Mouse (Mus musculus): ENCODE measurements at regions not wholly inside any gene's neighbourhood (a gene's known extent, or its start where the extent isn't known, plus 50 kb on each side); places are given as distances from the start of the nearest gene placed in this dataset.

DNA sequence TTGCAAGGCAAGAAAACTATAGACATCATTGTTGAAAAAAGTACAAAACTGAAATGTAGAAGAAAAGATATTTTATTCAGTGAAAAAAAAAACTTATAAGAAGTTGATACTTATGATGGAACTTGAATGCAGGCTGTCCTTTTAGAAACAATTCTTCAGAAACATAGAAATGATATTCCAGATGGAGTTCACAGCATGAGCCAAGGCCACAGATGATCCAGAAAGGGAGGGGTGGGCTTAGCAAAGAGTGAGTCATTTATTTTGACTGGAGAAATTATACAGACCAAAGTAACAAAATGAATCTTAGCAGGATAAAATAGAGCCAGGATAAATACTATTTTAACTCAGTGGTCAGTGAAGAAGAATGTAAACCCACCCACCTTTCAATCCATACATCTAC lies 406.9 kb upstream of the Cypt12 start:
- no peak for TF ChIP-seq EP300 (IDR thresholded peaks at IDR 0.05; ENCODE audit: low read depth)
- no peak for TF ChIP-seq CTCF (IDR thresholded peaks at IDR 0.05; ENCODE audit: low read depth)
